Mouse (Mus musculus) embryonic fibroblast, embryonic 13.5 days (primary cell): Measurements from ENCODE around the gene Nanp.

ENCODE experiments used
- CTCF ChIP-seq: IDR thresholded peaks from 2 replicates; pipeline ENCODE4 v1.5.1; 2011; ENCODE audit warnings: mild to moderate bottlenecking, control low read depth, low read length, moderate library complexity, borderline replicate concordance; ENCODE audit not compliant: insufficient read depth
- POLR2A ChIP-seq: IDR thresholded peaks from 2 replicates; pipeline ENCODE4 v1.6.1; 2011; ENCODE audit warnings: low read depth, mild to moderate bottlenecking, control low read depth, low read length, moderate library complexity

DNA sequence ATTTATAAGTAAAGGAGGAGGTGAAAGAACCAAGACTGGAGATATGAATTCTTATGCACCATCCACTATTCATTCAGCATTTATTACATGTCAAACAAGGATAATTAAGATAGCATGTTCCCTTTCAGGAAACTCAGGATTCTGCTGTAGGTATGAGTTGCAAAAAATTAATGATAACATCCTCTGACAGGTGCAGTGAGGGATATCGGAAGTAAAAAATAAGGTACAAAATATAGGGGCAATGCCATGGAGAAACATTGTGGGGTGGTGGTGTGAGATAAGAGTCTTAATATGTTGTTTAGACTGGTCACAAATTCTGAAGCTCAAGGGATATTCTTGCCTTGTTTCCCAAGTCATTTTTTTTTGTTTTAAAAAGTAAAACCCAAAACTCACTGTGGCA lies 1.9 kb downstream of the Nanp start:
- TF ChIP-seq CTCF (no peak), POLR2A (no peak)
